8 mouse cellular contexts compared by ENCODE assay signal in genomic region chr19:10022414-10023303, GRCm38 (mm10). TPM values are rescaled to one million over a fixed set of nuclear protein-coding genes. Genes with fewer than 3 reads are reported as not detected.
DNase-seq lines count a peak whose midpoint lies in the region.

No protein-coding gene starts in this region.

- DNase-seq in gastrocnemius, adult 18-20 months (ENCODE audit: low spot score): peak; percentile 51
- no peak for DNase-seq in gastrocnemius, adult 8-10 months (ENCODE audit: low spot score in 2 of 2)
- peak; percentile 47 for DNase-seq in Muller cell, postnatal 12 days (ENCODE audit: inconsistent ontology term)
- peak; percentile 45 to 66 for DNase-seq in frontal cortex, postnatal 36 days (ENCODE audit: low spot score in 2 of 2)
- peak; percentile 54 for DNase-seq in kidney, adult 11 months
- peak; percentile 60 for DNase-seq in liver
- peak; percentile 53 for DNase-seq in right cerebral cortex, postnatal 14 days
- no peak for DNase-seq in spleen, postnatal 10 days (ENCODE audit: low spot score in 2 of 2)

RNA-seq across cellular contexts. Expression of gene Fads3, which starts 18.7 kb away (rescaled TPM):
- 1 to 10 TPM; 2.2 to 5.7 TPM for total RNA-seq in gastrocnemius, adult 18-20 months (2021)
- 1 to 10 TPM; 1.5 to 4.9 (median 3.5) TPM for total RNA-seq in gastrocnemius, adult 8-10 months (2022)

RNA-seq across cellular contexts. Expression of gene Rab3il1, which starts 21.2 kb away (rescaled TPM):
- 1 to 10 TPM; 3.0 to 4.5 TPM for total RNA-seq in gastrocnemius, adult 18-20 months (2021)
- total RNA-seq in gastrocnemius, adult 8-10 months (2022): 1 to 10 TPM; 2.5 to 3.9 (median 3.3) TPM

RNA-seq across cellular contexts. Expression of gene Best1, which starts 21.2 kb away (rescaled TPM):
- total RNA-seq in gastrocnemius, adult 18-20 months (2021): under 1 TPM; 0.11 to 0.24 TPM
- under 1 TPM in 3 of 4 experiments, not detected in 1; 0.39 to 0.46 (median 0.45) TPM for total RNA-seq in gastrocnemius, adult 8-10 months (2022)

RNA-seq across cellular contexts. Expression of gene Fth1, which starts 42.3 kb away (rescaled TPM):
- total RNA-seq in gastrocnemius, adult 18-20 months (2021): 1,000 to 10,000 TPM; 2,098 to 2,234 TPM
- total RNA-seq in gastrocnemius, adult 8-10 months (2022): 1,000 to 10,000 TPM; 1,901 to 2,305 (median 2,120) TPM

Comparison
In these comparisons a context has a peak if more than half of its experiments do, and no peak if none do; other contexts are left out.
1. DNase-seq: peak in gastrocnemius, adult 18-20 months (single experiment), Muller cell, postnatal 12 days (single experiment), frontal cortex, postnatal 36 days (2 of 2), kidney, adult 11 months (single experiment), liver (single experiment) and right cerebral cortex, postnatal 14 days (single experiment); none in gastrocnemius, adult 8-10 months (0 of 2) and spleen, postnatal 10 days (0 of 2).